ENCODE assay signal across 7 mouse cellular contexts in genomic region chr14:27808080-27808479, GRCm38 (mm10).
DNase-seq lines count a peak whose midpoint lies in the region; ATAC-seq and TF ChIP-seq lines count a peak whose summit lies in the region.

No protein-coding gene starts in this region.

- H3K9ac ChIP-seq in limb, embryonic 15.5 days: no peak overlapping the region

- peak; percentile 22 for DNase-seq in thymus, adult 2 months
- DNase-seq in thymus, adult 18-20 months: no peak
- peak; percentile 52 to 55 for DNase-seq in adrenal gland, postnatal 36 days
- DNase-seq in embryonic facial prominence, embryonic 10.5 days (ENCODE audit: low spot score): peak; percentile 64
- DNase-seq in heart, postnatal 36 days: peak; percentile 37 to 58
- peak; percentile 72 to 73 for DNase-seq in right cerebral cortex, adult 2 months (ENCODE audit: low spot score in 2 of 2)

- peak overlapping the region; percentile 28 for H3K4me2 ChIP-seq in limb, embryonic 15.5 days

- no peak for ATAC-seq in limb, embryonic 15.5 days (ENCODE audit: insufficient number of reproducible peaks, low FRiP score, low TSS enrichment, low read depth)

- no peak overlapping the region for H3K27ac ChIP-seq in thymus, adult 2 months (ENCODE audit: control insufficient read depth, insufficient read depth, low read length)
- H3K27ac ChIP-seq in embryonic facial prominence, embryonic 10.5 days (replicated peaks): no peak overlapping the region
- peak overlapping the region; percentile 4; the same call in 1 of the 2 replicates for H3K27ac ChIP-seq in limb, embryonic 15.5 days

- no peak for TF ChIP-seq POLR2A in thymus, adult 2 months (IDR thresholded peaks at IDR 0.05; ENCODE audit: control insufficient read depth, extremely low read depth, insufficient read depth, low read length, poor library complexity)

- WGBS in thymus, adult 2 months: 7% methylated on average over 9 of the region's 9 CpGs
- WGBS in embryonic facial prominence, embryonic 10.5 days: 4% methylated on average over 9 of the region's 9 CpGs
- WGBS in limb, embryonic 15.5 days: 1% methylated on average over 9 of the region's 9 CpGs

- no peak overlapping the region for H3K4me3 ChIP-seq in thymus, adult 2 months (ENCODE audit: control insufficient read depth, insufficient read depth, low read length)
- H3K4me3 ChIP-seq in embryonic facial prominence, embryonic 10.5 days: no peak overlapping the region
- H3K4me3 ChIP-seq in limb, embryonic 15.5 days: 0 out of 2 replicates have a peak overlapping the region, but pooled peaks have one; percentile 5

- TF ChIP-seq CTCF in thymus, adult 2 months (IDR thresholded peaks at IDR 0.05; ENCODE audit: borderline replicate concordance, control insufficient read depth, extremely low read depth, insufficient read depth, low read length, poor library complexity): no peak

- intact Hi-C loops in heart, postnatal 36 days (cut with DNase I): loop anchor here (1.0 to 5.0 kb wide), 5 partner anchors 279 to 1634 kb away; no protein-coding TSS in a partner anchor

- no peaks in the 10 kb centered on the region for H3K27me3 ChIP-seq in thymus, adult 2 months (ENCODE audit: control insufficient read depth, insufficient read depth, low read length)
- no peaks in the 10 kb centered on the region; the same call in 1 of the 2 replicates for H3K27me3 ChIP-seq in embryonic facial prominence, embryonic 10.5 days (replicated peaks; ENCODE audit: low read depth, poor library complexity, severe bottlenecking)
- peaks cover 6% of the 10 kb centered on the region; the same call in 1 of the 2 replicates for H3K27me3 ChIP-seq in limb, embryonic 15.5 days

- H3K4me1 ChIP-seq in thymus, adult 2 months (replicated peaks; ENCODE audit: control insufficient read depth, insufficient read depth, low read length): no peaks in the 10 kb centered on the region
- H3K4me1 ChIP-seq in embryonic facial prominence, embryonic 10.5 days: peaks cover 14% of the 10 kb centered on the region
- peaks cover 14% of the 10 kb centered on the region; the same call in 1 of the 2 replicates for H3K4me1 ChIP-seq in limb, embryonic 15.5 days

- no peaks in the 10 kb centered on the region for H3K9me3 ChIP-seq in embryonic facial prominence, embryonic 10.5 days
- H3K9me3 ChIP-seq in limb, embryonic 15.5 days: no peaks in the 10 kb centered on the region

- H3K36me3 ChIP-seq in thymus, adult 2 months (ENCODE audit: control insufficient read depth, insufficient read depth, low read length): no peaks in the 10 kb centered on the region
- H3K36me3 ChIP-seq in embryonic facial prominence, embryonic 10.5 days (replicated peaks): no peaks in the 10 kb centered on the region
- H3K36me3 ChIP-seq in limb, embryonic 15.5 days: no peaks in the 10 kb centered on the region

Comparison
In these comparisons a context has a peak if more than half of its experiments do, and no peak if none do; other contexts are left out.
1. DNase-seq: peak in thymus, adult 2 months (single experiment), adrenal gland, postnatal 36 days (2 of 2), embryonic facial prominence, embryonic 10.5 days (single experiment), heart, postnatal 36 days (2 of 2) and right cerebral cortex, adult 2 months (2 of 2); none in thymus, adult 18-20 months (0 of 2).